Mouse (Mus musculus) ES-E14 (cell line): ENCODE data around the gene Dlx2. TPM values are rescaled to one million over a fixed set of nuclear protein-coding genes. Genes with fewer than 3 reads are reported as not detected.
A peak's percentile ranks its signal among the peaks of the same experiment; 100 is the strongest.

Experiments
- DNase-seq: peaks from one replicate; pipeline ENCODE4 v3.0.0-alpha.2; 2013; ENCODE audit warnings: low read depth, low spot score
- H3K27ac ChIP-seq: 2 replicates; pipeline ENCODE4 v1.5.1; 2012; ENCODE audit warnings: low read depth, mild to moderate bottlenecking, low read length, moderate library complexity, mixed read lengths; ENCODE audit not compliant: poor library complexity, insufficient read depth, severe bottlenecking
- H3K36me3 ChIP-seq: 2 replicates; pipeline ENCODE4 v1.6.1; 2012; ENCODE audit warnings: mild to moderate bottlenecking, low read length, moderate library complexity, mixed read lengths; ENCODE audit not compliant: control insufficient read depth, poor library complexity, insufficient read depth, severe bottlenecking
- H3K4me1 ChIP-seq, 2 experiments: fragments of 150-350 bp in 1 of 2; sonication (generic) in 1 of 2; 2 replicates each; pipeline ENCODE4 v1.6.1; 2012; ENCODE audit warnings: low read length in 2 of 2, mild to moderate bottlenecking in 1 of 2, mixed read lengths in 1 of 2; ENCODE audit not compliant: control insufficient read depth in 2 of 2, insufficient read depth in 2 of 2, poor library complexity in 1 of 2
- H3K4me3 ChIP-seq, 2 experiments: fragments of 150-350 bp in 1 of 2; sonication (generic) in 1 of 2; 2 replicates each; pipeline ENCODE4 v1.5.1; 2012; ENCODE audit warnings: low read length in 2 of 2, low read depth in 1 of 2, mild to moderate bottlenecking in 1 of 2, mixed read lengths in 1 of 2; ENCODE audit not compliant: insufficient read depth in 1 of 2, poor library complexity in 1 of 2, severe bottlenecking in 1 of 2
- H3K9ac ChIP-seq: 2 replicates; pipeline ENCODE4 v1.6.1; 2012; ENCODE audit warnings: low read depth, mild to moderate bottlenecking, low read length, mixed read lengths; ENCODE audit not compliant: poor library complexity, insufficient read depth, severe bottlenecking
- H3K9me3 ChIP-seq: fragments of 150-350 bp; sonication (generic); 2 replicates; pipeline ENCODE4 v1.6.1; 2012; ENCODE audit warnings: low read depth, mild to moderate bottlenecking, low read length; ENCODE audit not compliant: control insufficient read depth, insufficient read depth
- CHD2 ChIP-seq: IDR thresholded peaks from 2 replicates; pipeline ENCODE4 v1.6.1; 2014; ENCODE audit warnings: mild to moderate bottlenecking, low read depth, low read length, inconsistent platforms
- HCFC1 ChIP-seq: IDR thresholded peaks from 2 replicates; pipeline ENCODE4 v1.6.1; 2012; ENCODE audit warnings: low read length, inconsistent platforms, borderline replicate concordance; ENCODE audit not compliant: insufficient read depth
- MAFK ChIP-seq: IDR thresholded peaks from 2 replicates; pipeline ENCODE4 v1.6.1; 2014; ENCODE audit warnings: mild to moderate bottlenecking, low read depth, low read length, inconsistent platforms; ENCODE audit not compliant: insufficient read depth
- ZC3H11A ChIP-seq: IDR thresholded peaks from 2 replicates; pipeline ENCODE4 v1.6.1; 2012; ENCODE audit warnings: low read depth, mild to moderate bottlenecking, inconsistent platforms, low read length, borderline replicate concordance
- ZNF384 ChIP-seq: IDR thresholded peaks from 2 replicates; pipeline ENCODE4 v1.6.1; 2012; ENCODE audit warnings: low read depth, low read length, inconsistent platforms
- in situ Hi-C, 2 experiments: fragments of 600-800 bp; cut with MboI; formaldehyde crosslinking; loops; one replicate each; pipeline ENCODE4 v1.15.1; 2025; ENCODE audit warnings: low sequenced_read_pairs in 2 of 2, inconsistent platforms in 1 of 2; ENCODE audit not compliant: unreplicated experiment in 2 of 2
- total RNA-seq: library from RNA; depleted of rRNA; stranded (reverse); fragments of 300-350 nt; gene quantifications from 2 replicates; pipeline ENCODE4 v1.2.3, GENCODE M21; 2012

Dlx2 gene
- total RNA-seq, 1 experiment, result 0.80 TPM

DNA sequence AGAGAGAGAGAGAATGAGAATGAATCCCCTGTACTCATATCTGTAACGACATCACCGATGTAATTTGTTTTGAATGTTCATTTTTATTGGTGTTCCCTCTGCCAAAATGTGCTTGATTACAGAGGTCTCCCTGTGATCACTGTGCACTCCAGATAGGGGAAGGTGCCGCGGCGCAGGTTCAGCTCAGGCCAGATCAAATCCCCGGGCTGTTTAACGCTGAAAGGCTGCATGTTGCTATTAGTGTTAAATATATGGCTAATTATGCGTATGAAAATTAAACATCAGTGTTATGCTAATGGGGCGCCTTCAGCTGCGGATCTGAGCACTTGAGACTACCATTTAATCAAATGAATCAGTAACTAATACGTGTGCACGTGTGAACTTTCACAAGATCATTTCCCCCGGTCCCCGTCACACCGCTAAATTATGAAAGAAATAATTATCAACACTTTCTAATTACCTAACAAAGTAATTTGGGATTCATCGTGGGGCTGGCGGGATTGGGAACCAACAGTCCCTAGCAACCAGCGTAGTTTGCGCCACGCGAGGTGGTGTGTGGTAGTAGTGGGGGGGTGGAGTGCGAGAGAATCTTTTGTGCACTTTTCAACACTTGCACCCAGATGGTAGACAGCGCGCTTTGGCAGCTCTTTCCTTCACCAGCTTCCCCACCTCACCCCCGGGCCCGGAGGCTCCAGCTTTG, 18.4 kb downstream of the Dlx2 start, which contains the start of gene Dlx1:
Dlx1 (plus strand) TSS at position 100 of the 700 bp plus-strand sequence.
- H3K36me3 ChIP-seq, result no peaks in the 10 kb centered on the region
- no peak for DNase-seq
- H3K27ac ChIP-seq, result no peak within 1 kb of the TSS
- TF ChIP-seq ZC3H11A, result no peak
- TF ChIP-seq MAFK, result no peak
- TF ChIP-seq HCFC1, result no peak
- no peak for TF ChIP-seq ZNF384
- no peak for TF ChIP-seq CHD2
- peak within 1 kb of the TSS; percentile 29; the same call in 1 of the 2 replicates for H3K9ac ChIP-seq
- H3K4me3 ChIP-seq, result peak within 1 kb of the TSS; percentile 55 to 73
- H3K9me3 ChIP-seq, result no peaks in the 10 kb centered on the region
- H3K4me1 ChIP-seq, result peaks cover 0 to 8% of the 10 kb centered on the region in 2 experiments; a peak in 1 of 4 replicates
- in situ Hi-C loops, result loop anchor here (10.0 to 25.0 kb wide), 2 partner anchors 1053 to 1941 kb away; partner anchors contain the start of genes Lrp2 (in 1 of the 2) and Sp5 (in 1 of the 2)

DNA sequence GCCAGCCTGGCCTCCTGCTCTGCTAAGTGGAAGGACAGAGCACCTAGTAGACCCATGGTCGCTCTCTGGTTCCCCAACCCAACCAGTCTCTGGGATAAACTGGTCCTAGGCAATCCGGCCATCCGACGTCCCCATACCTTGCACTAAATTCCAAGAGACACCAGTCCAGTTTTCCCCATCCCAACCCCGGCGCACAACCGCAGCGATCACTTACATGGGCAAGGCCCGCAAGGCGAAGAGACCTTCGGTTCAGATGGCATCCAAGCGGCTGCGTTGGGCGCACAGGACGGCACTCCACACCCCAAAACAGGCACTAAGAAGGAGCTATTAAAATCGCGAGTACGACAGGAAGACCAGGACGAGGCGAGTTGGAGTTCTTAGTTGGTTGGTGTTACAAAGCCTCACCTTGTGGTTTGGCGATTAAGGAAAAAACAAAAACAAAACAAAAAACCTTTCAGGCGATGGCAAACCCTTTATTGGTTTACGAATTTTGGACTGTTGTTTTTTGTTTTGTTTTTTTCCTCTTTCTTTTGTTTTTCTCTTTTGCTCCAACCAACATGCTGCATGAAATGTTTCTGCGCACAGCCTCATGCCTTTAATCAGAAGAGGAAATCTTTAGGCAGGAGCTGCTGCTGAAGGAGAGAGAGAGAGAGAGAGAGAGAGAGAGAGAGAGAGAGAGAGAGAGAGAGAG, 19.1 kb downstream of the Dlx2 start:
- Histone ChIP-seq H3K4me1 (peaks cover 0 to 8% of the 10 kb centered on the region in 2 experiments; a peak in 1 of 4 replicates), H3K9ac (no peak overlapping the region), H3K4me3 (no peak overlapping the region), H3K36me3 (no peaks in the 10 kb centered on the region), H3K9me3 (no peaks in the 10 kb centered on the region), H3K27ac (no peak overlapping the region)
- in situ Hi-C loops, result loop anchor here (10.0 to 25.0 kb wide), 2 partner anchors 1053 to 1940 kb away; partner anchors contain the start of genes Lrp2 (in 1 of the 2) and Sp5 (in 1 of the 2)
- no peak for DNase-seq
- TF ChIP-seq CHD2 (no peak), MAFK (no peak), ZC3H11A (no peak), HCFC1 (no peak), ZNF384 (no peak)

DNA sequence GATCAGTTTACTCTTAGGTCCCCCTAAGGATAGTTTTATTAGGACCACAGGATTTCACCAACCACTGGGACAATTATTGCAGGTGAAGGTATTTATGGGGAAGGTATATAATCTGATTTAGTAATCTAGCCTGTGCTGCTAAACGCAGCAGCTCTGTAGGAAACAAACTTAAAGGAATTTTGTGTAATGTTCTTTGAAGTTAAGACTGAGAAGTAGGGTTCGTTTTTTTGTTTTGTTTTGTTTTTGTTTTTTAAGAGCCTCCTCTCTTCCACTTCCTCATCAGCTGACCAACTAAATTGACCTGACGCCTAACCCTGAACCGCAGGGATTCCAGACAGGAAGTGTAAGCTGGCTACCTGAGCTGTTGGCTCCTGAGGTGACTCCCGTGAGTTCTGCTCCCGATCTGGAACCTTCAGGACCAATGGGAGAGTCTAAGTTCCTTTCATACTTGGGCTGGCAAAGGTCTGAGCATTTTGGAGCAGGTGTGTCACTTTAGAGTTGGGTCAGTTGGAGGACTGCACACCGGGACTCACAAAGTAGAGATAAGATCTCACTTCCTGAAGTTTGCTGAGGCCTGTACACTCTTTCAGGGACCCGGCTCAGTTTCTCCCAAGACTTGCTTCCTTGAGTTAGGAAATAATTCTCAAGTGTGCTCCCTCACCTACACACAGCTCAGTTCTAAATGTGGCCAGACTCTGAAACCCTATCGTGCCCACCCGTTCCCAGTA, 19.8 kb downstream of the Dlx2 start:
- Histone ChIP-seq H3K4me3 (no peak overlapping the region), H3K36me3 (no peaks in the 10 kb centered on the region), H3K4me1 (peaks cover 0 to 8% of the 10 kb centered on the region in 2 experiments; a peak in 1 of 4 replicates), H3K9ac (no peak overlapping the region), H3K9me3 (no peaks in the 10 kb centered on the region), H3K27ac (no peak overlapping the region)
- DNase-seq, result no peak
- in situ Hi-C loops, result loop anchor here (10.0 to 25.0 kb wide), 2 partner anchors 1052 to 1939 kb away; partner anchors contain the start of genes Lrp2 (in 1 of the 2) and Sp5 (in 1 of the 2)
- TF ChIP-seq CHD2 (no peak), HCFC1 (no peak), ZNF384 (no peak), ZC3H11A (no peak), MAFK (no peak)

DNA sequence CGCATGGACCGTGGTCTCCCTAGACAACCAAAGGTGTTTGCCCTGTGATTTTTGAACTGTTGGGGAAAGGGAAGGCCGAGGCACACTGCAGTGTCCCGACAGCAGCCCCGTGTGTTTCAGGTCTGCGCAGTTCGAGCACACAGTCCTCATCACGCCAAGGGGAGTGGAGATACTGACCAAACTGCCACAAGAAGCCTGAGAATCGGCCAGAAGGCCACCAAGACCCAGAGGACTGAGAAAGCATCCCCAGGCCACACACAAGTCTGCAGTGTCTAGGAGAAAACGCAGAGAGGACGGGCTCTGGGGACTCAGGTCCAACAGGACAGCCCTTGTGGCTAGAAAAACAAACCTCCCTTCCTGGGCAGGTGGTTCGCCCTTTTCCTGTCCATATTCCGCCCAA, 21.8 kb downstream of the Dlx2 start:
- Histone ChIP-seq H3K4me1 (peaks cover 0 to 8% of the 10 kb centered on the region in 2 experiments; a peak in 1 of 4 replicates), H3K27ac (no peak overlapping the region), H3K4me3 (no peak overlapping the region), H3K9me3 (no peaks in the 10 kb centered on the region), H3K9ac (no peak overlapping the region), H3K36me3 (no peaks in the 10 kb centered on the region)
- TF ChIP-seq CHD2 (no peak), ZNF384 (no peak), ZC3H11A (no peak), HCFC1 (no peak), MAFK (no peak)
- no peak for DNase-seq
- in situ Hi-C loops, result loop anchor here (10.0 to 25.0 kb wide), 2 partner anchors 1050 to 1937 kb away; partner anchors contain the start of genes Lrp2 (in 1 of the 2) and Sp5 (in 1 of the 2)
